Mouse (Mus musculus) ES-CJ7 (cell line): Measurements from ENCODE around the gene Baiap2.

Experiments used
- DNase-seq: peaks from one replicate; pipeline ENCODE4 v3.0.0; 2011; ENCODE audit warnings: low read depth, low spot score

The Baiap2 gene

GRCm38 (mm10) chr11:119942727-119943427 lies at the start of gene Baiap2:
Gene Baiap2, plus strand, starts transcription at chr11:119942763.
- DNase-seq, result peak; percentile 96

- no peak for DNase-seq
These were observed 48.8 kb upstream of the Baiap2 start for GRCm38 (mm10) chr11:119893667-119894236.

- peak; percentile 86 for DNase-seq
These were observed 47.9 kb upstream of the Baiap2 start for GRCm38 (mm10) chr11:119894634-119895033.

- peak; percentile 62 for DNase-seq
These were observed 45.5 kb upstream of the Baiap2 start for GRCm38 (mm10) chr11:119897041-119897440.

GRCm38 (mm10) chr11:119898976-119899375 lies 43.6 kb upstream of the Baiap2 start:
- DNase-seq, result no peak

- DNase-seq, result peak; percentile 40
These were observed 41.4 kb upstream of the Baiap2 start for GRCm38 (mm10) chr11:119901174-119901573.

GRCm38 (mm10) chr11:119902891-119903290 lies 39.7 kb upstream of the Baiap2 start:
- DNase-seq, result no peak

GRCm38 (mm10) chr11:119904621-119905286 lies 37.8 kb upstream of the Baiap2 start:
- DNase-seq, result peak; percentile 81

GRCm38 (mm10) chr11:119905794-119906193 lies 36.8 kb upstream of the Baiap2 start:
- DNase-seq, result no peak

- DNase-seq, result no peak
These were observed 35.4 kb upstream of the Baiap2 start for GRCm38 (mm10) chr11:119907006-119907650.

GRCm38 (mm10) chr11:119907711-119908110 lies 34.9 kb upstream of the Baiap2 start:
- no peak for DNase-seq

- peak; percentile 77 for DNase-seq
These were observed 33.1 kb upstream of the Baiap2 start for GRCm38 (mm10) chr11:119909436-119909835.

GRCm38 (mm10) chr11:119912845-119913244 lies 29.7 kb upstream of the Baiap2 start:
- peak; percentile 37 for DNase-seq

- DNase-seq, result peak; percentile 87
These were observed 29.1 kb upstream of the Baiap2 start, which contains the start of gene Chmp6 for GRCm38 (mm10) chr11:119913291-119913934. Gene Chmp6, plus strand, starts transcription at chr11:119913441.

- DNase-seq, result no peak
These were observed 28.6 kb upstream of the Baiap2 start for GRCm38 (mm10) chr11:119913935-119914314.

- no peak for DNase-seq
These were observed 28.2 kb upstream of the Baiap2 start for GRCm38 (mm10) chr11:119914381-119914780.

GRCm38 (mm10) chr11:119915666-119916065 lies 26.9 kb upstream of the Baiap2 start:
- no peak for DNase-seq

- DNase-seq, result peak; percentile 40
These were observed 26.3 kb upstream of the Baiap2 start for GRCm38 (mm10) chr11:119916102-119916790.

GRCm38 (mm10) chr11:119916834-119917469 lies 25.6 kb upstream of the Baiap2 start:
- DNase-seq, result no peak

GRCm38 (mm10) chr11:119918521-119918920 lies 24.0 kb upstream of the Baiap2 start:
- DNase-seq, result no peak

- DNase-seq, result no peak
These were observed 23.1 kb upstream of the Baiap2 start for GRCm38 (mm10) chr11:119919432-119919831.
